Mouse (Mus musculus): Measurements from ENCODE around the gene Tas2r130. TPM values are rescaled to one million over a fixed set of nuclear protein-coding genes. Genes with fewer than 3 reads are reported as not detected.
"Not testable (repeated sequence)": the region's sequence is repeated elsewhere in the genome, so short reads cannot be mapped to it uniquely, and the experiment has no call there.

The Tas2r130 gene
- not detected in 2 replicates for polyA plus RNA-seq (2012; rRNA removed)

- H3K4me3 ChIP-seq (ENCODE audit: low read depth, low read length) = no peak within 1 kb of the TSS
- no peaks in the 10 kb centered on the region for H3K36me3 ChIP-seq (ENCODE audit: control insufficient read depth, insufficient read depth, low read length)
- no peaks in the 10 kb centered on the region for H3K27me3 ChIP-seq (ENCODE audit: control insufficient read depth, insufficient read depth, low read length)
- no peak within 1 kb of the TSS for H3K27ac ChIP-seq (ENCODE audit: insufficient read depth, low read depth, low read length)
- no peak for TF ChIP-seq POLR2A (IDR thresholded peaks at IDR 0.05; ENCODE audit: low read depth, low read length)
- TF ChIP-seq CTCF (IDR thresholded peaks at IDR 0.05; ENCODE audit: extremely low read depth, insufficient read length, insufficient replicate concordance, low read depth, low read length) = no peak
- H3K4me1 ChIP-seq (ENCODE audit: control insufficient read depth, insufficient read depth, insufficient read length, low read length) = no peaks in the 10 kb centered on the region
- WGBS = 71% methylated on average over 3 of the region's 3 CpGs
Observed at GRCm38 (mm10) chr6:131630812-131631211, at the start of gene Tas2r130. Tas2r130 (minus strand) TSS chr6:131630912.

GRCm38 (mm10) chr6:131678786-131679185 is 48.1 kb upstream of the Tas2r130 start, which contains the start of gene Tas2r106:
Tas2r106 (minus strand) TSS chr6:131678886.
- Histone ChIP-seq H3K27me3 (ENCODE audit: control insufficient read depth, insufficient read depth, low read length) (no peaks in the 10 kb centered on the region), H3K27ac (ENCODE audit: insufficient read depth, low read depth, low read length) (no peak within 1 kb of the TSS), H3K36me3 (ENCODE audit: control insufficient read depth, insufficient read depth, low read length) (no peaks in the 10 kb centered on the region), H3K4me1 (ENCODE audit: control insufficient read depth, insufficient read depth, insufficient read length, low read length) (no peaks in the 10 kb centered on the region), H3K4me3 (ENCODE audit: low read depth, low read length) (no peak within 1 kb of the TSS)
- TF ChIP-seq POLR2A (IDR thresholded peaks at IDR 0.05; ENCODE audit: low read depth, low read length) (no peak), CTCF (IDR thresholded peaks at IDR 0.05; ENCODE audit: extremely low read depth, insufficient read length, insufficient replicate concordance, low read depth, low read length) (no peak)
- WGBS = 68% methylated on average over 3 of the region's 3 CpGs

DNA sequence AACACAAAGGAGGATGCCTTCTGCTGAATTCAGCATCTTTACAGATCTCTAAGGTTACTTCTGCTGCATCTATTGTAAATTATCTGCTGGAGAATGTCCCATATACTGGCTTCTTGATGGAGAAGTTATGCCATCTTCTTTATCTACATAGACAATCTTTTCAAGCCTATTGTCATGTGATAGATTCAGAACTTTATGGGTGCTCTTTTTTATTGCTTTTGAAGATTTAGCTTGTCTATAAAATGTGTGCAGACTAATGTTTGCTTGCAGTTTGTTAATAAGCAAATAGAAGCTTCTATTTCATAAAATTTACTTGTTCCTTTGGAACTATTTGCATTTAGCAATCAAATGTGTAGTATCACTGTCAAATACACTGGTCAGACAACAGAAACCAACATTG is 29.3 kb upstream of the Tas2r130 start, which contains the start of gene Tas2r107:
TSS of gene Tas2r107 (minus strand) at position 101 of the 400 bp plus-strand sequence.
- TF ChIP-seq POLR2A (IDR thresholded peaks at IDR 0.05; ENCODE audit: low read depth, low read length) (no peak), CTCF (IDR thresholded peaks at IDR 0.05; ENCODE audit: extremely low read depth, insufficient read length, insufficient replicate concordance, low read depth, low read length) (no peak)
- Histone ChIP-seq H3K4me1 (ENCODE audit: control insufficient read depth, insufficient read depth, insufficient read length, low read length) (no peaks in the 10 kb centered on the region), H3K27ac (ENCODE audit: insufficient read depth, low read depth, low read length) (no peak within 1 kb of the TSS), H3K27me3 (ENCODE audit: control insufficient read depth, insufficient read depth, low read length) (no peaks in the 10 kb centered on the region), H3K36me3 (ENCODE audit: control insufficient read depth, insufficient read depth, low read length) (no peaks in the 10 kb centered on the region), H3K4me3 (ENCODE audit: low read depth, low read length) (no peak within 1 kb of the TSS)

DNA sequence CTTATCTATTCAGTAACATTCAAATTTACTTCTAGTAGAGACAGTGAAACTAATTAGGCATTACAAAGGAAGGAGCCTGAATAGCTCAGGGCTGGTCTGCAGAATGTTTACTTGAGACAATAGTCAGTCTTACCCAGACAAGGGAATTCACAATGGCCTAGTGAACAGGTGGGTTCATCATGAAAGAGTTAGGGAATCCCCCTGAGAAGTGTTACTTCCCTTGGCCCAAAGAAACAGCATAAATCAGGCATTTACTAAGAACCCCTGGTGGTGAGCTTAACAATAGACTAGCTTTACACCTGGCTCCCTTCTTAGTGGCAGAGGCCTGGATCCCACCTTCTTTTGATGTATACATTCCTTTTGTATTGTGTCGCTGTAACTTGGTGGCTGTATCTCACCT is 20.8 kb downstream of the Tas2r130 start:
- not testable (repeated sequence) for H3K36me3 ChIP-seq (ENCODE audit: control insufficient read depth, insufficient read depth, low read length); H3K27me3 ChIP-seq (ENCODE audit: control insufficient read depth, insufficient read depth, low read length); H3K4me3 ChIP-seq (ENCODE audit: low read depth, low read length); H3K4me1 ChIP-seq (ENCODE audit: control insufficient read depth, insufficient read depth, insufficient read length, low read length); H3K27ac ChIP-seq (ENCODE audit: insufficient read depth, low read depth, low read length)
- 81% methylated on average over 1 of the region's 1 CpGs for WGBS

GRCm38 (mm10) chr6:131604821-131605220 is 25.9 kb downstream of the Tas2r130 start:
- Histone ChIP-seq H3K4me3 (ENCODE audit: low read depth, low read length) (no peak overlapping the region), H3K36me3 (ENCODE audit: control insufficient read depth, insufficient read depth, low read length) (no peaks in the 10 kb centered on the region), H3K4me1 (ENCODE audit: control insufficient read depth, insufficient read depth, insufficient read length, low read length) (no peaks in the 10 kb centered on the region), H3K27me3 (ENCODE audit: control insufficient read depth, insufficient read depth, low read length) (no peaks in the 10 kb centered on the region), H3K27ac (ENCODE audit: insufficient read depth, low read depth, low read length) (no peak overlapping the region)
- TF ChIP-seq POLR2A (IDR thresholded peaks at IDR 0.05; ENCODE audit: low read depth, low read length) = no peak
- no peak for TF ChIP-seq CTCF (IDR thresholded peaks at IDR 0.05; ENCODE audit: extremely low read depth, insufficient read length, insufficient replicate concordance, low read depth, low read length)
- 92% methylated on average over 4 of the region's 4 CpGs for WGBS

Other genes with a start within 250 kb of the Tas2r130 start
- 67.2 and 132 TPM in 2 replicates for gene Ybx3, start 242.4 kb downstream of the Tas2r130 start, polyA plus RNA-seq (2012; rRNA removed)
- not detected in 2 replicates for gene 5430401F13Rik, start 144.5 kb downstream of the Tas2r130 start, polyA plus RNA-seq (2012; rRNA removed)
- gene Gm6619, start 144.5 kb downstream of the Tas2r130 start, polyA plus RNA-seq (2012; rRNA removed) = not detected in 2 replicates
- not detected in 2 replicates for gene Tas2r107, start 29.2 kb upstream of the Tas2r130 start, polyA plus RNA-seq (2012; rRNA removed)
- not detected in 2 replicates for gene Tas2r106, start 48.0 kb upstream of the Tas2r130 start, polyA plus RNA-seq (2012; rRNA removed)
- gene Tas2r104, start 54.8 kb upstream of the Tas2r130 start, polyA plus RNA-seq (2012; rRNA removed) = not detected in 2 replicates
- not detected in 2 replicates for gene Tas2r105, start 56.6 kb upstream of the Tas2r130 start, polyA plus RNA-seq (2012; rRNA removed)
- gene Tas2r114, start 59.2 kb upstream of the Tas2r130 start, polyA plus RNA-seq (2012; rRNA removed) = not detected in 2 replicates